Mouse (Mus musculus) cerebellum, postnatal 36 days (tissue): ENCODE measurements around the gene Dpagt1.
"Not testable (repeated sequence)": the region's sequence is repeated elsewhere in the genome, so short reads cannot be mapped to it uniquely, and the experiment has no call there.

Experiments used
- DNase-seq, 2 experiments: peaks; one replicate each; pipeline ENCODE4 v3.0.0; 2021 to 2022; ENCODE audit warnings: mixed read lengths in 2 of 2

The Dpagt1 gene

GRCm38 (mm10) chr9:44341487-44341886 lies 15.7 kb downstream of the Dpagt1 start:
- DNase-seq: no peak

- DNase-seq: no peak
Measured at GRCm38 (mm10) chr9:44342173-44342572, 16.4 kb downstream of the Dpagt1 start.

GRCm38 (mm10) chr9:44342605-44343004 lies 16.8 kb downstream of the Dpagt1 start:
- no peak for DNase-seq

- no peak for DNase-seq
Measured at GRCm38 (mm10) chr9:44343290-44343689, 17.5 kb downstream of the Dpagt1 start.

- DNase-seq: peak; percentile 86 to 89
Measured at GRCm38 (mm10) chr9:44343781-44344421, 18.1 kb downstream of the Dpagt1 start, which contains the start of gene Hmbs. Hmbs (minus strand) TSS chr9:44344228.

- no peak for DNase-seq
Measured at GRCm38 (mm10) chr9:44345570-44346433, 20.0 kb downstream of the Dpagt1 start.

- DNase-seq: no peak
Measured at GRCm38 (mm10) chr9:44347166-44347565, 21.3 kb downstream of the Dpagt1 start.

- no peak for DNase-seq
Measured at GRCm38 (mm10) chr9:44347621-44348020, 21.8 kb downstream of the Dpagt1 start.

GRCm38 (mm10) chr9:44348546-44348945 lies 22.7 kb downstream of the Dpagt1 start:
- DNase-seq: no peak

- DNase-seq: no peak
Measured at GRCm38 (mm10) chr9:44351396-44351795, 25.6 kb downstream of the Dpagt1 start.

- no peak for DNase-seq
Measured at GRCm38 (mm10) chr9:44352337-44352736, 26.5 kb downstream of the Dpagt1 start.

- no peak for DNase-seq
Measured at GRCm38 (mm10) chr9:44353142-44353541, 27.3 kb downstream of the Dpagt1 start.

- DNase-seq: no peak
Measured at GRCm38 (mm10) chr9:44357207-44357606, 31.4 kb downstream of the Dpagt1 start.

GRCm38 (mm10) chr9:44361190-44361917 lies 35.5 kb downstream of the Dpagt1 start, which contains the start of gene Vps11:
Vps11 (minus strand) TSS chr9:44361670.
- peak; percentile 94 to 95 for DNase-seq

- not testable (repeated sequence) for DNase-seq
Measured at GRCm38 (mm10) chr9:44361931-44362330, 36.1 kb downstream of the Dpagt1 start.

- peak in 1 of 2 experiments; percentile 18 for DNase-seq
Measured at GRCm38 (mm10) chr9:44364480-44364879, 38.7 kb downstream of the Dpagt1 start.

GRCm38 (mm10) chr9:44373386-44373785 lies 47.6 kb downstream of the Dpagt1 start:
- no peak for DNase-seq

GRCm38 (mm10) chr9:44376141-44376540 lies 50.3 kb downstream of the Dpagt1 start:
- no peak for DNase-seq

- not testable (repeated sequence) for DNase-seq
Measured at GRCm38 (mm10) chr9:44377335-44377734, 51.5 kb downstream of the Dpagt1 start.

GRCm38 (mm10) chr9:44378153-44378730 lies 52.4 kb downstream of the Dpagt1 start:
- no peak for DNase-seq

- peak; percentile 99 for DNase-seq
Measured at GRCm38 (mm10) chr9:44379054-44379834, 53.4 kb downstream of the Dpagt1 start, which contains the start of gene Hyou1. Hyou1 (plus strand) TSS chr9:44379490.

- DNase-seq: peak in 1 of 2 experiments; percentile 25
Measured at GRCm38 (mm10) chr9:44379862-44380261, 54.0 kb downstream of the Dpagt1 start.
